Mouse (Mus musculus) MEL (cell line): ENCODE measurements around the gene Syn3.

Experiments used
- CHD2 ChIP-seq: IDR thresholded peaks from 2 replicates; pipeline ENCODE4 v1.6.1; 2011; ENCODE audit warnings: low read length, improper control_type of control experiment
- CTCF ChIP-seq, 3 experiments: IDR thresholded peaks in 2 of 3; conservative IDR thresholded peaks in 1 of 3; 2 replicates each; pipeline ENCODE4 v1.5.1; 2011 to 2012; ENCODE audit warnings: low read length in 3 of 3, low read depth in 2 of 3, mild to moderate bottlenecking in 2 of 3, improper control_type of control experiment in 1 of 3, inconsistent platforms in 1 of 3, mixed read lengths in 1 of 3, moderate library complexity in 1 of 3; ENCODE audit not compliant: control insufficient read depth in 1 of 3, insufficient read depth in 1 of 3, poor library complexity in 1 of 3, severe bottlenecking in 1 of 3
- EP300 ChIP-seq, 2 experiments: IDR thresholded peaks; 2 replicates each; pipeline ENCODE4 v1.6.1; 2011; ENCODE audit warnings: improper control_type of control experiment in 2 of 2, low read length in 2 of 2, low read depth in 1 of 2, mild to moderate bottlenecking in 1 of 2
- GATA1 ChIP-seq: IDR thresholded peaks from 2 replicates; pipeline ENCODE4 v1.6.1; 2011; ENCODE audit warnings: low read depth, low read length, improper control_type of control experiment
- POLR2A ChIP-seq, 2 experiments: IDR thresholded peaks; 2 replicates each; pipeline ENCODE4 v1.6.1; 2011 to 2012; ENCODE audit warnings: low read length in 2 of 2, mild to moderate bottlenecking in 2 of 2, control low read depth in 1 of 2, improper control_type of control experiment in 1 of 2, low read depth in 1 of 2, moderate library complexity in 1 of 2; ENCODE audit not compliant: control insufficient read depth in 1 of 2, insufficient read depth in 1 of 2, poor library complexity in 1 of 2
- TBP ChIP-seq: IDR thresholded peaks from 2 replicates; pipeline ENCODE4 v1.8.0; 2011; ENCODE audit warnings: low read depth, low read length, improper control_type of control experiment
- ZC3H11A ChIP-seq: IDR thresholded peaks from 2 replicates; pipeline ENCODE4 v1.6.1; 2012; ENCODE audit warnings: low read depth, mild to moderate bottlenecking, inconsistent platforms, low read length, improper control_type of control experiment

DNA sequence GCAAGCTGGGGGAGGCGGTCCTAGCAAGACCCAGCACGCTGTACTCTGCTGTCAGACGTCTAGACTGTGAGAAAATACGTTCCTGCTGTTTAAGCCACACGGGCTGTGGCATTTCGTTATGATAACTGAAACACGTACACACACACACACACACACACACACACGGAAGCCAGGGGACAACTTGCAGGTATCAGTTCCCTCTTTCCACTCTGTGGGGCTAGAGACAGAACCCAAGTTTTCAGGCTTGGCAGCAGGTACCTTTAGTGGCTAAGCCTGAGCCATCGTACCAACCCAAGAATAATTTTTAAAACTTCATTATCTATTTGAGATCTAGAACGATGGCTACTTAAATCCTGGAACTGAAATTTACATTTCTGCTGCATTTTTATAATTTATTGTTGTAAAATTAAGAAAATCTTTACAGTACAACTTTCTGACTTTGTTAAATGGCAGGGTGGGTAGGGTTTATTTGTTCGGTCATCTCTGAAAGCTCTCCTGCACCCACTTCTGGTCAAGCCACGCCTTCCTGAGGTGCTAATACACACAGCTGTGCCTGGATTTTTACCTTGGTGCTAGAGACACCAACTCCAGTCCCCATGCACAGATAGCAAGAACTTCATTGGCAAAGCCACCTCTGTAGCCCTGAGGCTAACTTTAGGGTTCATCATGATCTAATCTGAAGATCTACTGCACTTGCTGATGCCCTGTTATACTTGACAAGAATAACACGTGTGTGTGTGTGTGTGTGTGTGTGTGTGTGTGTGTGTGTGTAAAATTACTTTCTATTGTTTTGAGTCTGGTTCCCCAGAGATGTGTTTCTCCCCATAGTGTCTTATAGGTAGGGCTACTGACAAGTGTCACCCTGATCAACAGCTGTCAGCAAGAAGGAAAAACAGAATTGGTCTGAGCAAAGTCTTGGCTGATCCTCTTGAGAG, 29.8 kb downstream of the Syn3 start:
- TF ChIP-seq CHD2, result no peak
- TF ChIP-seq POLR2A (IDR thresholded peaks at IDR 0.05; ENCODE audit: control insufficient read depth in 1 of 2, insufficient read depth in 1 of 2, low read depth in 1 of 2, low read length in 2 of 2, poor library complexity in 1 of 2), result no peak
- TF ChIP-seq GATA1, result no peak
- TF ChIP-seq EP300 (IDR thresholded peaks at IDR 0.05; ENCODE audit: low read depth in 1 of 2, low read length in 2 of 2), result no peak
- TF ChIP-seq ZC3H11A, result no peak
- no peak for TF ChIP-seq TBP
- TF ChIP-seq CTCF (IDR thresholded peaks at IDR 0.05 in 2 of 3, conservative IDR thresholded peaks at IDR 0.05 in 1 of 3; ENCODE audit: control insufficient read depth in 1 of 3, insufficient read depth in 1 of 3, low read depth in 2 of 3, low read length in 3 of 3, poor library complexity in 1 of 3, severe bottlenecking in 1 of 3), result no peak
